Mouse (Mus musculus) T-helper 2 cell (primary cell): ENCODE results near the gene Kcnip2.

Experiments
- in situ Hi-C: fragments of 300-600 bp; cut with MboI, MseI; formaldehyde crosslinking; loops from one replicate; pipeline ENCODE4 v1.15.1; 2025; ENCODE audit warnings: high pct_unique_total_duplicates

Gene Kcnip2

GRCm38 (mm10) chr19:45742218-45742983 lies 73.5 kb downstream of the Kcnip2 start, which contains the start of gene Fgf8:
Fgf8 (minus strand) TSS chr19:45742915.
- in situ Hi-C loops: loop anchor here (10.0 kb wide), 1 partner anchor 528 kb away; no protein-coding TSS in a partner anchor
